Mouse (Mus musculus) limb, embryonic 12.5 days (tissue): ENCODE measurements around the gene Icam4. TPM values are rescaled to one million over a fixed set of nuclear protein-coding genes. Genes with fewer than 3 reads are reported as not detected.

Experiments
- ATAC-seq: fragments of 200-750 bp; cut with Nextera tagmentation; 2 replicates; pipeline ENCODE4 v1.8.0; 2017; ENCODE audit warnings: low read depth, moderate TSS enrichment; ENCODE audit not compliant: insufficient number of reproducible peaks, insufficient read depth, low FRiP score, low TSS enrichment
- H3K27ac ChIP-seq: fragments of 300-500 bp; sonication (generic); 2 replicates; pipeline ENCODE4 v1.5.1; 2016; ENCODE audit warnings: mild to moderate bottlenecking, moderate library complexity
- H3K27me3 ChIP-seq: fragments of 300-500 bp; sonication (generic); 2 replicates; pipeline ENCODE4 v1.6.1; 2016; ENCODE audit warnings: mild to moderate bottlenecking, moderate library complexity
- H3K36me3 ChIP-seq: fragments of 300-500 bp; sonication (generic); 2 replicates; pipeline ENCODE4 v1.6.1; 2016; ENCODE audit warnings: mild to moderate bottlenecking, moderate library complexity
- H3K4me1 ChIP-seq: fragments of 300-500 bp; sonication (generic); replicated peaks from 2 replicates; pipeline ENCODE4 v1.6.1; 2016
- H3K4me2 ChIP-seq: fragments of 300-500 bp; sonication (generic); 2 replicates; pipeline ENCODE4 v1.6.1; 2016; ENCODE audit warnings: mild to moderate bottlenecking, moderate library complexity
- H3K4me3 ChIP-seq: fragments of 300-500 bp; sonication (generic); replicated peaks from 2 replicates; pipeline ENCODE4 v1.5.1; 2016; ENCODE audit warnings: mild to moderate bottlenecking
- H3K9ac ChIP-seq: fragments of 300-500 bp; sonication (generic); replicated peaks from 2 replicates; pipeline ENCODE4 v1.6.1; 2016; ENCODE audit warnings: mild to moderate bottlenecking, moderate library complexity
- H3K9me3 ChIP-seq: fragments of 300-500 bp; sonication (generic); 2 replicates; pipeline ENCODE4 v1.6.1; 2016; ENCODE audit warnings: mild to moderate bottlenecking, moderate library complexity
- WGBS: fragments of 180-500 bp; shearing (Covaris S2); methylation state at CpG from one replicate; pipeline ENCODE4 v1.1.7; 2016; 5-methylcytosine and 5-hydroxymethylcytosine counted together
- polyA plus RNA-seq: library from polyadenylated mRNA; unstranded; fragments of >200 nt; fragmentation: Nextera tagmentation; extraction: Ambion mirVana; gene quantifications from 2 replicates; pipeline ENCODE4 v1.2.1, GENCODE M21; 2016

Gene Icam4
- polyA plus RNA-seq, 1 experiment from 2014 or later, result 2.5 TPM

GRCm38 (mm10) chr9:21027774-21028290, 1.3 kb upstream of the Icam4 start:
- Histone ChIP-seq H3K4me2 (no peak overlapping the region), H3K4me1 (peaks cover 36% of the 10 kb centered on the region), H3K9me3 (no peaks in the 10 kb centered on the region), H3K9ac (0 out of 2 replicates have a peak overlapping the region, but pooled peaks have one; percentile 12), H3K27ac (no peak overlapping the region), H3K36me3 (no peaks in the 10 kb centered on the region), H3K27me3 (peaks cover 67% of the 10 kb centered on the region), H3K4me3 (no peak overlapping the region)
- no peak for ATAC-seq
- 39% methylated on average over 8 of the region's 8 CpGs for WGBS

GRCm38 (mm10) chr9:21028560-21029110, 538 bp upstream of the Icam4 start:
- no peak overlapping the region for H3K4me3 ChIP-seq
- no peaks in the 10 kb centered on the region for H3K36me3 ChIP-seq
- ATAC-seq, result no peak
- H3K9ac ChIP-seq, result no peak overlapping the region; the same call in 1 of the 2 replicates
- no peak overlapping the region for H3K27ac ChIP-seq
- no peaks in the 10 kb centered on the region for H3K9me3 ChIP-seq
- WGBS, result 65% methylated on average over 6 of the region's 6 CpGs
- peaks cover 75% of the 10 kb centered on the region for H3K27me3 ChIP-seq
- no peak overlapping the region for H3K4me2 ChIP-seq
- H3K4me1 ChIP-seq, result peaks cover 44% of the 10 kb centered on the region

GRCm38 (mm10) chr9:21030055-21030600, 955 bp downstream of the Icam4 start:
- Histone ChIP-seq H3K4me2 (peak overlapping the region; percentile 92), H3K9ac (no peak overlapping the region), H3K4me1 (peaks cover 51% of the 10 kb centered on the region), H3K27ac (no peak overlapping the region), H3K9me3 (no peaks in the 10 kb centered on the region), H3K4me3 (peak overlapping the region; percentile 51; the same call in 1 of the 2 replicates), H3K27me3 (peaks cover 89% of the 10 kb centered on the region), H3K36me3 (no peaks in the 10 kb centered on the region)
- ATAC-seq, result no peak
- 20% methylated on average over 22 of the region's 22 CpGs for WGBS

- Histone ChIP-seq H3K36me3 (no peaks in the 10 kb centered on the region), H3K27me3 (peaks cover 90% of the 10 kb centered on the region), H3K9ac (0 out of 2 replicates have a peak overlapping the region, but pooled peaks have one; percentile 18), H3K4me2 (peak overlapping the region; percentile 92), H3K4me3 (peak overlapping the region; percentile 51), H3K4me1 (peaks cover 51% of the 10 kb centered on the region), H3K9me3 (no peaks in the 10 kb centered on the region), H3K27ac (no peak overlapping the region)
- under 1% methylated on average over 13 of the region's 13 CpGs for WGBS
- ATAC-seq, result 0 out of 2 replicates have a peak, but pooled peaks have one; percentile 24
These were observed 1.6 kb downstream of the Icam4 start for GRCm38 (mm10) chr9:21030781-21031250.

GRCm38 (mm10) chr9:21031251-21031895, 2.2 kb downstream of the Icam4 start:
- H3K4me1 ChIP-seq, result peaks cover 52% of the 10 kb centered on the region
- H3K4me3 ChIP-seq, result peak overlapping the region; percentile 51
- 0 out of 2 replicates have a peak overlapping the region, but pooled peaks have one; percentile 18 for H3K9ac ChIP-seq

GRCm38 (mm10) chr9:21031896-21032351, 2.8 kb downstream of the Icam4 start, which contains the start of gene Icam5:
Gene Icam5 (plus strand): TSS chr9:21032073.
- no peaks in the 10 kb centered on the region for H3K9me3 ChIP-seq
- peaks cover 92% of the 10 kb centered on the region for H3K27me3 ChIP-seq
- H3K4me3 ChIP-seq, result peak within 1 kb of the TSS; percentile 51
- no peak within 1 kb of the TSS for H3K27ac ChIP-seq
- no peak for ATAC-seq
- no peaks in the 10 kb centered on the region for H3K36me3 ChIP-seq
- 1% methylated on average over 35 of the region's 35 CpGs for WGBS
- H3K4me1 ChIP-seq, result peaks cover 57% of the 10 kb centered on the region
- peak within 1 kb of the TSS; percentile 92 for H3K4me2 ChIP-seq
- H3K9ac ChIP-seq, result peak within 1 kb of the TSS; percentile 40; the same call in 1 of the 2 replicates

More at GRCm38 (mm10) chr9:21031251-21031895, 2.2 kb downstream of the Icam4 start:
- no peak overlapping the region for H3K27ac ChIP-seq
- peak; percentile 29; the same call in 1 of the 2 replicates for ATAC-seq
- H3K4me2 ChIP-seq, result peak overlapping the region; percentile 92
- no peaks in the 10 kb centered on the region for H3K9me3 ChIP-seq
- no peaks in the 10 kb centered on the region for H3K36me3 ChIP-seq
- WGBS, result under 1% methylated on average over 36 of the region's 36 CpGs
- peaks cover 92% of the 10 kb centered on the region for H3K27me3 ChIP-seq

GRCm38 (mm10) chr9:21032491-21032890, 3.3 kb downstream of the Icam4 start:
- no peaks in the 10 kb centered on the region for H3K36me3 ChIP-seq

GRCm38 (mm10) chr9:21033136-21033535, 4.0 kb downstream of the Icam4 start:
- H3K4me1 ChIP-seq, result peaks cover 57% of the 10 kb centered on the region
- 2% methylated on average over 34 of the region's 34 CpGs for WGBS
- peak overlapping the region; percentile 40; the same call in 1 of the 2 replicates for H3K9ac ChIP-seq
- H3K9me3 ChIP-seq, result no peaks in the 10 kb centered on the region
- ATAC-seq, result peak; percentile 56
- H3K36me3 ChIP-seq, result no peaks in the 10 kb centered on the region
- H3K27me3 ChIP-seq, result peaks cover 98% of the 10 kb centered on the region
- peak overlapping the region; percentile 92 for H3K4me2 ChIP-seq
- no peak overlapping the region for H3K27ac ChIP-seq
- H3K4me3 ChIP-seq, result peak overlapping the region; percentile 51

More at GRCm38 (mm10) chr9:21032491-21032890, 3.3 kb downstream of the Icam4 start:
- H3K4me3 ChIP-seq, result peak overlapping the region; percentile 51
- WGBS, result 2% methylated on average over 7 of the region's 7 CpGs
- no peak for ATAC-seq
- H3K27me3 ChIP-seq, result peaks cover 96% of the 10 kb centered on the region
- no peak overlapping the region for H3K27ac ChIP-seq
- peak overlapping the region; percentile 92 for H3K4me2 ChIP-seq
- H3K9me3 ChIP-seq, result no peaks in the 10 kb centered on the region
- H3K4me1 ChIP-seq, result peaks cover 61% of the 10 kb centered on the region
- H3K9ac ChIP-seq, result no peak overlapping the region

GRCm38 (mm10) chr9:21034481-21035085, 5.4 kb downstream of the Icam4 start:
- peak overlapping the region; percentile 12; the same call in 1 of the 2 replicates for H3K4me3 ChIP-seq
- peaks cover 98% of the 10 kb centered on the region for H3K27me3 ChIP-seq
- peaks cover 51% of the 10 kb centered on the region for H3K4me1 ChIP-seq
- H3K9me3 ChIP-seq, result peaks cover 5% of the 10 kb centered on the region; the same call in 1 of the 2 replicates
- no peak overlapping the region for H3K27ac ChIP-seq
- no peak for ATAC-seq
- no peak overlapping the region for H3K9ac ChIP-seq
- WGBS, result 2% methylated on average over 17 of the region's 17 CpGs
- H3K36me3 ChIP-seq, result no peaks in the 10 kb centered on the region
- no peak overlapping the region for H3K4me2 ChIP-seq

GRCm38 (mm10) chr9:21035586-21035985, 6.4 kb downstream of the Icam4 start:
- peaks cover 98% of the 10 kb centered on the region for H3K27me3 ChIP-seq
- H3K4me2 ChIP-seq, result no peak overlapping the region
- H3K4me1 ChIP-seq, result peaks cover 43% of the 10 kb centered on the region
- H3K4me3 ChIP-seq, result no peak overlapping the region
- WGBS, result 18% methylated on average over 9 of the region's 9 CpGs
- no peak overlapping the region for H3K27ac ChIP-seq
- no peaks in the 10 kb centered on the region for H3K36me3 ChIP-seq
- H3K9ac ChIP-seq, result no peak overlapping the region
- peaks cover 5% of the 10 kb centered on the region; the same call in 1 of the 2 replicates for H3K9me3 ChIP-seq
- ATAC-seq, result no peak
